Mouse (Mus musculus) CD8-positive naive resting alpha-beta T cell, adult 2 months (primary cell): Measurements from ENCODE around the gene Clk4.

Source experiments
- DNase-seq, 2 experiments: peaks; one replicate each; pipeline ENCODE4 v3.0.0; 2022; ENCODE audit warnings: low read depth in 2 of 2, low spot score in 2 of 2

The Clk4 gene

DNA sequence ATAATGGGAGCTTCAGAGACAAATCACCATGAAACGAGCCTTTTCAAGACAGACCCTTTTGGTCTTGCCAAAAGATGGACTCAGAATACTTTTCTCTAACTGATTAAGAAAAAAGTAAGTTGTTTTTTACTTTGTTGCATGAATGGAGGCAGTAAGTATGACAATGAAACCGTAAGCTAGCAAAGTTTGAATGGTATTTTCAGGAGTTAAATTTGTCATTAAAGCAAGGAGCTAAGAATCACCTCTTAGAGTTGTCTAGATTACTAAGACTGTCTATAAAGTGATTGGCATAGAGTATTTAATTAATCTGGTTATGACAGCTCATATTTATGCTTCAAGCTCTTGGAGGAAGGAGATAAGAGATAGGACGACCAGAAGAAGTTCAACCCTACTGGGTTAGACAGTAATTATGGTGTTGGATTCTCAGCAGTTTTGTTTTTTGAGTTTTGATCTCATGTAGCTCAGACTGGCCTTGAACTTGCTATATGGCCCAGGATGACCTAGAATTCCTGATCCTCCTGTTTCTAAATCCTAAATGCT is at the start of gene Clk4:
Gene Clk4 (plus strand): TSS at position 51 of the 540 bp plus-strand sequence.
- no peak for DNase-seq

DNA sequence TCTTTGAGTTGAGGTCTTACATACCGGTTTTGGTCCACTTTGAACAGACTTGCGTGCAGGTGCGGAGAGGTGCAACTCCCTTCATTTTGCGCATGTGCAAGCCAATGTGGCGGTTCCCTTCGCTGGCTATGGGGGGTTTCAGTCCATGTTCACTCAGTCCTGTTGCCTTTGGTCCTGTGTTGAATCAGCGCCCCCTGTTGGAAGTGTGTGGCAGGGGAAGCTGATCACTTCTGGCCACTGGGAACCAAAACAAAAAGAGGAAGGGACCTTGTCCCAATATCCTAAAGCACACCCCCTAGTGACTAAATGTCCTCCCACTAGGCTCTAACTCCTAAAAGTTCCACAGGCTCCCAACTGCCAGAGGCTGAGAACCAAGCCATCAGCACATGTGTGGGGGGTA is 47.5 kb upstream of the Clk4 start:
- DNase-seq = no peak

DNA sequence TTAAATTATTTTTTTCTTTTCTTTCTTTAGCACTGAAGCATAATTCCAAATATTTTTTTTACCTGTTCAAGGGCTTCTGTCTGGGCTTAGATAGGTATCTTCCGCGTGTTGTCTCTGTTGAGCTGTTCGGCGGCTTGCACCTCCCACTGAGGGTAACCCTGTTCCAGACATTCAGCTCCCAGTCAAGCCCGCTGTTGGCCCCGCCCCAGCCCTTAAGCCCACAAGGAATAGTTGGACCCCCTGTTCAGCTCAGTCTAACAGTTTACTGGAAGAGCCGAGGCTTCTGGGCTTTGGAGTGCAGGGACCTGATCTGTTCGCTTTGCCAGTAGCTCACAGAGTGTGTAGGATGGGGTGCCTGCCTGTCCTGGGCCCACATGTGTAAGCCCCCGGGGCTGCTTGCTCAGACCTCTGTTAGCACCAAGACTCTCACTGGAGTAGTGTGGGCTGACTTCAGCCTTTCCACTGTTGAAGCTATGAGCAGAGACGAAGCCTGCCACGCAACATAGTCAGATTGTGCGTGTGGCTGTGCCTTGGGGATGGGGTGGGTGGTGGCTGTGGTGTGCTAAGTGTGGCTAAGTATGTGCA is 42.0 kb upstream of the Clk4 start:
- no peak for DNase-seq

DNA sequence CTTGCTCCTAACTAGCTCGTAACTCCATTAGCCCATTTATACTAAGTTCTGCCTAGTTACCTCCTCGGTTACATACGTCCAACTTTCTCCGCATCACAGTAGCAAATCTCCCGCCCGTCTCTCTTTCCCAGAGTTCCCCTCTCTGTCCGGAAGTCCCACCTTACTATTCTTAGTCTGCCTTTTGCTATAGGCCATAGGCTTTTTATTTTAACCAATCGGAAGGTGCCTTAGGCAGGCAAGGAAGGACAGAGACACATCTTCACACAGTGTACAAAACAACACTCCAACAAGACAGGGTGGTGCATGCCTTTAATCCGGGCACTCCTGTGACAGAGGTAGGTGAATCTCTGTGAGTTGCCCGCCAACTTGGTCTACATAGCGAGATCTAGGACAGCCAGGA is 41.2 kb upstream of the Clk4 start, which contains the start of gene Gm12569:
Gene Gm12569 (plus strand): TSS at position 166 of the 400 bp plus-strand sequence.
- no peak for DNase-seq

DNA sequence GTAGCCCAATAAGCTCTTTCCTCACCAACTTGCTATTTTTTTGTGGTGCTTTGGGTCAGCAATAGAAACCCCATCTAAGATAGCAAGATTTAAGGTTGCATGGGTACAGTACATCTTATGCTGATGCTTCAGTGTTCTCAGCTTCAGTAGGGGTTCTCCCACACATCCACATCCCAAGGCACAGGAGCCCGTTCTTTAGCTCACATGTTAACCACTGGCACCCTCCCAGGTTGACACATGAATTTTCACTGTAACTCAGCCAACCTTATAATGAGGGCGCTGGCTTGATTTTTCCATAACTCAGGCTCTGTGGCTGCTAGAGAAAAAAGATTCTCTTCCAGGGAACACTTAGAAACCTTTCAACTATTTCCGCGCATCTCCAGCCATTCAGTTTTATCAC is 34.4 kb upstream of the Clk4 start:
- DNase-seq = no peak

DNA sequence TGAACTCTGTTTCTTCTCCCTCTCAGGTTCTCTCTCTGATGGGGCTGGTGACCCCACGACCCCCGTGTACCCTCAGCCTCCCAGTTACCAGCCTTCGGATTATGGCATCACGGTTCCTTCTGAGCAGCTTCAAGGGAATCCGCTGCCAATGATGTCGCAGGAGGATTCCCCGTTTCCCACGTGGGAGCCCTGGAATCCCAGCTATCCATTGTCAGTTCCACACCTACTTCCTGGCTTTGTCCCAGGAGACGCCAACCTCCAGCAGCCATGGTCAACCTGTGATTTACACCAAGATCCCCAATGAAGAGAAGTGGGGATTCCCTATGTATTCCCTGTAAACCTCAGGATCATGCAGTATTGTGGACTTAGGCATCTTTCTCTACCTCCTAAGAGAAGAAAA is 26.9 kb upstream of the Clk4 start:
- no peak for DNase-seq

DNA sequence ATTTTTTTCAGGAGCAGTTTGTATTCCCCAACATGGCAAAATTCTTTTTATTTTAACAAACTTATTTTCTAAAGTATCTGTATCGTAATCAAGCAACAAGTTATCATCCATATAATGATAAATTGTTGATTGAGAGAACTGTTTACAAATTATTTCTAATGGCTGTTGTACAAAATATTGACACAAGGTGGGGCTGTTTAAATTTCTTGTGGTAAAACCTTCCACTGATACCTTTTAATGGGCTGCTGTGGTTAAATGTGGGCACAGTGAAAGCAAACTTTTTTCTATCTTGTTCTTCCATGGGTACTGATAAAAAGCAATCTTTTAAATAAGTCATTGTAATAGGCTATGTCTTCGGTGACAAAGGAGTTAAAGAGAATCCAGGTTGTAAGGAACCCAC is 18.6 kb upstream of the Clk4 start:
- DNase-seq = no peak

DNA sequence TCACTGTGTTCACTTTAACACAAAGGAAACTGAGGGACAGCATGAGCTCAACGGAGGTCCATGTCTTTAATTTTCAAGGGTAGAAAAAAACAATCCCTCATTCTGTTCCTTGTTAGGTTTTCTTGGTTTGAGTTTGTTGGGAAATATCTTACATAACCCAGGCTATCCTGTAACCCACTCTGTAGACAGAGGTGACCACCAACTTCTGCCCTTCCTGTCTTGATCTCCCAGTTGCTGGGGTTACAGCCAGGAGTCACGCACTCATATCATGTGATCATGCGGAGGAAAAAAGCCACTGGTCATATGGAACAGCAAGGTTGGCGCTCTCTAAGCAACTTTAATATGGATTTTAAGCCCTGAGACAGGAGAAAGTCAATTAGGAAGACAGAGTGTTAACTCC is 4.5 kb upstream of the Clk4 start:
- DNase-seq = no peak

DNA sequence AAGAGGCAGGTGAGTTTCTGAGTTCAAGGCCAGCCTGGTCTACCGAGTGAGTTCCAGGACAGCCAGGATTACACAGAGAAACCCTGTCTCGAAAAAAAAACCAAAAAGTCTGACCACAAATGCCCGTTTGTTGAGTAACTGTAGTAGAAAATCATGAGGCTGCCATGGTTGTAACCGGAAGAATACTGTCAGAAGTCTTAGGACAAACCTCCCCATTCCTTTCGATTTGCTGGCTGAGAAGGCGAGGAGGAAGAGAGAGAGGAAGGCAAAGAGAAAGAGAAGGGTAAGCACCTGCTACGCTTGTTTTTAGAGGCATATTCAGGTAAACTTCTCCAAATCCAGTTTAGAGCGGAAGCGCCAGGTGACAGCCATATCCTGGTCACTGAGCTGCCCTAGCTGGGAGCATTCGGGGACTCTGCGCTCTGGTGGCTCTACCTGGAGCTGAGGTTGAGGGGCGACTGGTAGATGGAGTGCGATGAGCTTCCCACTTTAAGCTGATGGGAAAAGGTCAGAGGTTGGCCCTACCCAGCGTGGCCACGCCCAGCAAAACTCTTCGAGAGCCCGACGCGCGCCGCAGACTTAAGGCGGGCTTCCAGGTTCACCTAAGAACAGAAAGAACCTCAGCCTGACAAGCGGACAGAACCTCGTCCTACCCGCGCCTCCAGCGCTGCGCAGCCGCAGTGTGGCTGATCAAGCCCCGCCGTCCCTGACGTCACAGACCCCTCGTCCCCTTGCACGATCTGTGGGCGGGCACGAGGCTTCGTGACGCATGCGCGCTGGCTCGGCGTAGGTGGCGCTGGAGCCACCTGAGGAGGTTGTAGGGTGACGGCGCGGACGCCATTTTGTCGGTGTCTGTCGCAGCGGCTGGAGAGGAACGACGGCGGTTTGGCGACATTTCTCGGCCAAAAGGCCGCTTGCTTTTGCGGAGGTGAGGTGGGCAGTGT is 1.1 kb downstream of the Clk4 start, which contains the start of gene BC049762:
Gene BC049762 (minus strand): TSS at position 705 of the 944 bp plus-strand sequence.
- DNase-seq = peak; percentile 99

DNA sequence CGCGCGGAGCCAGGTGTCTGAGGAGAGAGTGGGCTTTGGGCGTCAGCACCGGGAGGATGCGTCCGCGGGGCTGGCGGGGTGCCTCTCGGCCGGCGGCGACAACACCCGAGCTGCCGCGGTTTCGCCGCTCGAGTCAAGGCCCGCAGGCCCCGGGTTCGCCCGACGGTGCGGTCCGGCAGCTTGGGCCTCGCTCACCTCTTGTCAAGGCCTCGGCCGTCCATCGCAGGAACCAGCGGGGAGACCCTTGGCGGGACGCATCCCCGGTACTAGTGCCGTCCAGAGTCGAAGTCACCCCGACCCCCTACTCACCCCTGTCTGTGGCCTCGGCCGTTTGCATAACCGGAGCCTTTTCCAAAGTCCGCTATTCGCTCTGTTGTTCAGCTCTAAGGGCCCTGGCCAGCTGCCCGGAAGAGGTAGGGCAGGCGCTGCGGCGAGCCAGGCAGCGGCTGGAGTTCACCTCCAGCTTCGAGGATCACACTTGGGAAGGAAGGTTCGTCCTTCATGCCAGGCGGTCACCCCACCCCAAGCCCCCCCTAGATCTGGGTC is 1.8 kb downstream of the Clk4 start:
- DNase-seq = no peak

DNA sequence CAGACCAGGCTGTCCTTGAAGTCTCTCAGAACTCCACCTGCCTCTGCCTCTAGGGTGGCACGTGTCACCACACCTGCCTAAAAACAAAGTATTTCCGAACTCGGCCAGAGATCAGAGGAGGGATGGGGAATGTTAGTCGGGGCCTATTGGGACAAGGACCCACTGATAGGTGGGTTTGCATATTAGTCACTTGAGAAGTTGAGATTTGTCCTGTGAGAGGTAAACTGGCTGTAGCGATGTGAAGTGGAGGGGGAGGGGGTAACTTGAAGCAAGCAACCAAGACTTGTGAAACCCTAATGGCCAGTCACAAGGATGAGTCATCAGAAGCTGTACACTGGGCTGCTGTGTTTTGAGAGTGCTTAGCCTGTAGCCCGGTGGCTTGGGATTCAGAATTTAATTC is 2.8 kb downstream of the Clk4 start:
- peak in 1 of 2 experiments; percentile 13 for DNase-seq

DNA sequence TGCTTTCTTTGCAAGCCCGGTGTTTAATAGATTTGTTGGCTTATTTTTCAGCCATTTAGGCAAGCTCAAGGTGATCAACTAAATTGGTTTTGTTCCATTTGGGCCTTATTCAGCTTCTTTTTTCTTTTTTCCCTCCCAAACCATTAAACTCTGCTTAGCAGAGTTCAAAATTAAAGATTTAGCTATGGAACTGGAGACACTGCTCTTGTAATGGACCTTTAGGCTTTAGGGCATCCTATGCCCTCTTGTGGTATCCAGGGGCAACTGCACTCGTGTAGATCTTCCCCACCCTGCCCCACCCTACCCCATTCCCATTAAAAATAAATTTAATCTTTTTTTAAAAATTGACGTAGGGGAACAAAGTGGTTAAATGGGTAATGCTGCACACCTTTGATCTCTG is 3.8 kb downstream of the Clk4 start:
- no peak for DNase-seq

DNA sequence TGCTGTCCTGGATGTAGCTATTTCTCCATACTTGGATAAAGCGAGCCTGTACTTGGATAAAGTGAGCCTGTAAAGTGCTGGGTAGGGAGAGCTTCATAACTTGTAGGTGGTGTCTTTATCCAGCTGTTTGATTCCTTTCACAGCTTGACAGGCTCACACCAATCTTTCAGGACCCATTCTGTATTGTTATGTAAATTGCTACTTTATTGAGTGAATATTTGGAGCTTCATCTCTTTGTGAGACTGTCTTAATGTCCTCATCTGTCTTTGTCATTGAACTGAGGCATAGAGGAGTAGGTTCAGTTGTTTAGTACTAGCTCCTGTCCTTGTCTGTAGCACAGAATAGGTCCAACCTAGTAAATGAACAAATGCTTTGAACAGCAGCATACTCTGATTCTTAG is 12.9 kb downstream of the Clk4 start:
- DNase-seq = no peak

DNA sequence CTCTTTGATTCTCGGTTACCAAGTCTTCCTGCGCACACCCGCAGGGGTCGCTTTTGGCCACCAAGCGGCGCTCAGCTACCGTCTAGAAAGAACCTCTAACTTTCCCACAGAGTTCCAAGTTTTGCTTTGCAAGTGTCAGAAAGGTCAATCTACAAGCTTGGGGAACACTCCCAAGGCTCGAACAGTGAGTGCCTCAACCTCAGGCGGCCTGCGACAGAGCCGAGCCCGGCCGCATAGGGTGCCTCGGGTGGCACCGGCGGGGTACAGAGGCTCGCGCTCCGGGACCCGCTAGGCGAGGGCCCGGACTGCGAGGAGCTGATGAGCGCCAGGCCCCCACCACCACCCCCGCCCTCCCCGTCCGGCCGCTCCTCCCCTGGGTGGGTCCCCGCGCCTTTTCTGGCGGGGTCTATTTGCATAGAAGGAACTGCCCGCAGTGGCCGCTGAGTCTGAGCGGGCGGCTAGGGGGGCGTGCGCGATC is 28.1 kb downstream of the Clk4 start, which contains the start of gene Col23a1:
Gene Col23a1 (plus strand): TSS at position 357 of the 478 bp plus-strand sequence.
- no peak for DNase-seq

DNA sequence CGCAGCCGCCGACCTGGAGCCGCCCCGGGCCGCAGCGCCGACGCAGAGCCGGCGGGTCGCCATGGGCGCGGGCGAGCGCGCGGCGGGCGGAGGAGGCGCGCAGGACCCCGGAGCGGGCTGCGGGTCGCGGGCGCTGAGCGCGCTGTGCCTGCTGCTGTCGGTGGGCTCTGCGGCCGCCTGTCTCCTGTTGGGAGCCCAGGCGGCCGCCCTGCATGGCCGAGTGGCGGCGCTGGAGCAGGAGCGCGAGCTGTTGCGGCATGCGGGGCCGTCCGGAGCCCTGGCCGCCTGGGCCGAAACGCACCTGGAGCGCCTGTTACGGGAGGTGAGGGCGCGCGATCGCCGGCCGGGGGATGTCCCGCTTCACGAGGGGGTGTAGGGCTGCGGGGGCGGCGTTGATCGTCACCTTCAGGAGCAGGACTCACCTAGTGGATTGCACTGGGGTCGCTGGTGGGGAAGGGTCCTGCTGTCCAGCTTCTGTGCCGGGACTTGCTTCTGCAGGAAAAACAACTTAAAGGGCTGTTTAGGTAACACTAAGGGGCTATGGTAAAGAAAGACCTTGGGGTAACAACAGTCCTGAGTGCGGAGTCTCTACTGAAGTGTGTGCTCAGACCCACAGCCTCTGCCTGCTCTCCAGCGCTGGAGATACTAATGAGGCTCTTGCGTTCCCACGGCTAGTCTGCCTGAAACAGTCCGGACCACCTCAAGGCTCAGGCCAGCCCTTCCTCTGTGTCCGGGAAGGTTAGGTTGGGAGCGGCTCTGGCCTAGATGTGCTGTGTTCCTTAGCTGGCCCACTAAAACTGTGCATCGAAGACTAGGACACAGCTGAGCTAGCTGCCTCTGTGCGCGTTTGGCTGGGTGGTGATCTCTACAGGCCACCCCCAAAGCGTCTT is 28.8 kb downstream of the Clk4 start:
- DNase-seq = no peak

DNA sequence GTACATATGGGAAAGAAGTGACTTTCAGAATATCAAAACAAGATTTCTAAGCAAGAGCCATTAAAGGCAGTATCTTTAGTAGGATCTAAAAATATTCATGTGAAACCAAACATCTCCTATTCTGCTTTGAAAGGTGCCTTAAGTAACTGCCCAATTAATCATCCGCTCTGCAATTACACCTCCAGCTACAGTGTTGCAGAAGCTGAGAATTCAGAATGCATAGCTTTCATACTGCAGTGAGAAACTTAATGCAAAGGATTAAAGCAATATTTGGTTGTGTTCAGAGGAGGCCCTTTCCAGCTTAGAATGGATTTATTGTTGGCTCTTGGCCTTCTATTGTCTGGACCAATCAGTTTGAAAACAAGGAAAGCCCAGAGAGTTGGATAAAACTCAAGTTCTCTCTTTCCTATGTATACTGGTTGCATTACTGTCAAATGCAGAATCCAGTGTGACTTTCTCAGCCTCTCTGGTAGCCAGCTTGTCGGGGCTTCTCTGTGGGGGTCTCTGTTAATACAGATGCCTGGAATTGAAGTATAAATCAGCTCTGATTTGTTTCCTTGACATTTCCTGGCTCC is 32.5 kb downstream of the Clk4 start:
- DNase-seq = no peak

DNA sequence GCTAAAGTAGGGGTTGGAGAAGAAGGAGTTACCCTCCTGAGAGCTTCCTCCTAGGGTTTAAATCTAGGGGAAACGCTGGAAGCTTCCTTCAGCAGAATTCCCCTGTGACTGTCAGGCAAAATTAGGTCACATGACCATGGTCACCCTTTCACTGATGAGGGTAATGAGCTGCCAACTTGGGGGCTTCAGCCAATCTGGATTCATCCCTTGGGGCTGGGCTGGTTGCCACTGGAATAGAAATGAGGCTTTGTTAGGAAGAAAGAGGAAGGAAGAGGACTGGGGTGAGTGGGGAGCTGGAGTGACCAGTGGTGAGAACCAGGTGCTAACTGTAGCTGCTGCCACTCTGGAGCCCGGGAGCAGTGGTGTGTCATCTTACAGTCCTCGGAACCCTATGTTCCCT is 34.2 kb downstream of the Clk4 start:
- no peak for DNase-seq

DNA sequence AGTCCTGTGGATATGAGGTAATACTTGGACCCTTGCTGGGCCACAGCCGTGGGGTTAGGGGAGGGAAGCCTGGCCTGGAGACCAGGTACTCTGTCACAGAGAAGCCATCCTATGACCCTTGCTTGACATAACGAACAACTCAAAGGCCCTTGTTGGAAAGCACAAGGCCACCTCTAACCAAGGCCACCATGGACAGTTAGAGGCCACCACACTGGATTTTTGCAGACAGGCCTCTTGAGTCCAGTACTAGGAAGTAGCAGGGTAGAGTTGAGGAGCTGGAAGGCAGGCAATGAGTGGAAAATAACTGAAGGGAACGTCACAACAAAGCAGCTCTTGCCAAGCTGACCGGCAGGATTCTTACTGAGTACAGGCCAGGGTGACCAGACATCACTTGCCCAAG is 37.2 kb downstream of the Clk4 start:
- no peak for DNase-seq

DNA sequence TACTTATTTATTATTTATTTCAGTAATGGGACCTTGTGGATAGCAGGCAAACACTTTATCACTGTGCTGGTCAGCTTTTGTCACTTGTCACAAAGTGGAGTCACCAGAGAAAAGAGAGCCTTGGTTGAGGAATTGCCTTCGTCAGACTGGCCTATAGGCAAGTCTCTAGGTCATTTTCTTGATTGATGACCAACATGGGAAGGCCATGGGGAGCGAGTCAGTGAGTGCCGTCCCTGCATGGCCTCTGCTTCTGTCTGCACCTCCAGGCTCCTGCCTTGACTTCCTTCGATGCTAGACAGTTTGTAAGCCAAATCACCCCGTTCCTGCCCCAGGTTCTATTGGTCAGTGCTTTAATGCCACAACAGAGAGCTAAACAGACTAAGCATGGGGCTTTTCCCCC is 40.9 kb downstream of the Clk4 start:
- no peak for DNase-seq

DNA sequence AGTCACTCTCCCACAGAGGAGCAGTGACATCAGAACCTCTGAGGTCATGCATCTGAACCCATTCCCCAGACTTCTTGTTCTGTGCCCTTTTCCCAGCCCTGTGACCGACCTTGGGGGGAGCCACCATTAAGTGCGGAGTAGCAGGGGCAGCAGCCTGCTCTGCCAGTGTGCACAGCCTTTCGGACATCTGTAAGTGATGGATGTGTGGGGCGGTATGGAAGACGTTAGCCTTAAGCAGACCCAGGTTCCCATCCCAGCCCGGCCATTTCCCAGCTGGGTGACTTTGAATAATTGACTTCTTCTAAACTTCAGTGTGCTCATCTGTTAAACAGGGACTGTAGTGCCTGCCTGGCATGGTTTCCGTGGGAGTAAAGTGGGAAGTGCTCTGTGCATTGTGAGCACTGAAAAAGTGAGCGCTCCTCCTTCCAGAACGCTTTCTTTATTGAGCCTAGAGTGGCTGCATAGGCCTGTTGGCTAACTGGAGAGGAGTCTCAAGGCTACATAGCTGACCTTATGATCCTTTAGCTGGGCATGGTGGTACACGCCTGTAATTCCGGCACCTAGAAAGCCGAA is 42.5 kb downstream of the Clk4 start:
- DNase-seq = no peak
